Mouse (Mus musculus) E14TG2a.4 (cell line): ENCODE data around the gene AC134908.4.

ENCODE experiments used
- CTCF ChIP-seq: conservative IDR thresholded peaks from 2 replicates; pipeline ENCODE4 v1.5.1; 2014; ENCODE audit warnings: low read length
- NANOG ChIP-seq: IDR thresholded peaks from 2 replicates; pipeline ENCODE4 v1.6.1; 2014; ENCODE audit warnings: borderline replicate concordance, low read length, mixed read lengths

- TF ChIP-seq CTCF (no peak), NANOG (no peak)
Observed at GRCm38 (mm10) chr17:25823452-25823851, 28.0 kb upstream of the AC134908.4 start, which contains the start of gene Wdr24.
